Mouse (Mus musculus) ES-Bruce4 (cell line): Measurements from ENCODE around the gene Polr1b. TPM values are rescaled to one million over a fixed set of nuclear protein-coding genes. Genes with fewer than 3 reads are reported as not detected.

Experiments
- H3K27ac ChIP-seq: 2 replicates; pipeline ENCODE4 v1.5.1; 2012; ENCODE audit warnings: low read length, inconsistent platforms; ENCODE audit not compliant: insufficient read depth
- H3K27me3 ChIP-seq: 2 replicates; pipeline ENCODE4 v1.6.1; 2012; ENCODE audit warnings: mild to moderate bottlenecking, low read length, inconsistent platforms; ENCODE audit not compliant: control insufficient read depth, poor library complexity, insufficient read depth, severe bottlenecking
- H3K36me3 ChIP-seq: 2 replicates; pipeline ENCODE4 v1.6.1; 2012; ENCODE audit warnings: inconsistent platforms, mild to moderate bottlenecking, low read length, moderate library complexity; ENCODE audit not compliant: control insufficient read depth, poor library complexity, insufficient read depth, severe bottlenecking
- H3K4me1 ChIP-seq: one replicate; pipeline ENCODE4 v1.8.1; 2011; ENCODE audit warnings: low read length; ENCODE audit not compliant: control insufficient read depth, insufficient read depth
- H3K4me3 ChIP-seq: 2 replicates; pipeline ENCODE4 v1.5.1; 2011; ENCODE audit warnings: low read depth, mild to moderate bottlenecking, low read length
- H3K9ac ChIP-seq: 2 replicates; pipeline ENCODE4 v1.6.1; 2012; ENCODE audit warnings: low read depth, mild to moderate bottlenecking, inconsistent platforms; ENCODE audit not compliant: poor library complexity, severe bottlenecking
- H3K9me3 ChIP-seq: replicated peaks from 2 replicates; pipeline ENCODE4 v1.6.1; 2012; ENCODE audit warnings: mild to moderate bottlenecking, low read length, inconsistent platforms; ENCODE audit not compliant: control insufficient read depth, poor library complexity, insufficient read depth, severe bottlenecking
- CTCF ChIP-seq: IDR thresholded peaks from one replicate; pipeline ENCODE4 v1.8.1; 2011; ENCODE audit warnings: low read depth, low read length
- EP300 ChIP-seq: IDR thresholded peaks from 2 replicates; pipeline ENCODE4 v1.6.1; 2011; ENCODE audit warnings: low read depth, low read length; ENCODE audit not compliant: insufficient read depth
- POLR2A ChIP-seq: IDR thresholded peaks from one replicate; pipeline ENCODE4 v1.8.1; 2011; ENCODE audit warnings: low read length; ENCODE audit not compliant: insufficient read depth
- polyA plus RNA-seq: library from polyadenylated mRNA; stranded (reverse); fragments of >200 nt; gene quantifications from 2 replicates; pipeline ENCODE4 v1.2.4, GENCODE M21; 2011; ENCODE audit warnings: low read depth; ENCODE audit not compliant: missing spikeins, insufficient read depth, insufficient read length

The Polr1b gene
- polyA plus RNA-seq, 1 experiment, result 57.1 TPM

DNA sequence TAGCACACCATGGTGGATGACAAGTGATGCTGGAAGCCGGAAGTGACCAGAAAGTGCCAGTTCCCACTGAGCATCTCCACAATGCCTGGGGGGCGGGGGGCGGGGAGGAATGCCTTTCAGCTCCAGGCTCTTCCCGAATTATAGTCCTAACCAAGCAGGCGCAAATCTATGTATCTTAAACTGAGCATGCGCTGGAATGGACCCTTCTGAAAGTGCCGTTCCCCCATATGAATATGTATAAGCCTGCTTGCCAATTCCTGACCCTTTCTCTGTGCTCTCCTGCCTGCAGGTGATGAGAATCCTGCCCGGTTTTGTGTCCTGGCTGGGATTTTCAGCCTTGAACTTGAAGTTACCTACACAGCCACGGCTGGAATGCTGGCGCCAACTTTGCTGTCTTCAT, 72.6 kb downstream of the Polr1b start:
- Histone ChIP-seq H3K36me3 (no peaks in the 10 kb centered on the region), H3K4me3 (no peak overlapping the region), H3K9me3 (peaks cover 2% of the 10 kb centered on the region), H3K27ac (no peak overlapping the region; the same call in 1 of the 2 replicates), H3K27me3 (no peaks in the 10 kb centered on the region), H3K9ac (peak overlapping the region; percentile 51; the same call in 1 of the 2 replicates), H3K4me1 (peaks cover 6% of the 10 kb centered on the region)
- TF ChIP-seq CTCF (no peak), POLR2A (no peak), EP300 (no peak)

- Histone ChIP-seq H3K4me1 (peaks cover 6% of the 10 kb centered on the region), H3K27me3 (no peaks in the 10 kb centered on the region), H3K27ac (no peak overlapping the region), H3K36me3 (no peaks in the 10 kb centered on the region), H3K4me3 (no peak overlapping the region), H3K9ac (no peak overlapping the region), H3K9me3 (no peaks in the 10 kb centered on the region)
- TF ChIP-seq CTCF (peak; percentile 90), EP300 (peak; percentile 64; the same call in 1 of the 2 replicates), POLR2A (no peak)
Measured at GRCm38 (mm10) chr2:129174474-129174873, 73.7 kb downstream of the Polr1b start.

GRCm38 (mm10) chr2:129175636-129176035, 74.8 kb downstream of the Polr1b start:
- H3K9ac ChIP-seq, result no peak overlapping the region
- no peaks in the 10 kb centered on the region for H3K9me3 ChIP-seq
- H3K36me3 ChIP-seq, result no peaks in the 10 kb centered on the region
- H3K27ac ChIP-seq, result no peak overlapping the region
- TF ChIP-seq CTCF, result no peak
- TF ChIP-seq EP300, result no peak
- no peak for TF ChIP-seq POLR2A
- H3K4me3 ChIP-seq, result no peak overlapping the region
- no peaks in the 10 kb centered on the region for H3K27me3 ChIP-seq
- peaks cover 7% of the 10 kb centered on the region for H3K4me1 ChIP-seq

Other genes starting within 250 kb of the Polr1b start
- gene Fbln7, start 238.0 kb upstream of the Polr1b start, polyA plus RNA-seq, result 0.38 and 0.75 TPM in 2 replicates
- 11.6 and 13.1 TPM in 2 replicates for gene Zc3h8, start 156.9 kb upstream of the Polr1b start, polyA plus RNA-seq
- 10.8 and 12.7 TPM in 2 replicates for gene Zc3h6, start 133.6 kb upstream of the Polr1b start, polyA plus RNA-seq
- 0.72 and 1.8 TPM in 2 replicates for gene Gm10762, start 133.3 kb upstream of the Polr1b start, polyA plus RNA-seq
- 0.15 TPM in 1 of 2 replicates, not detected in the other for gene Vinac1, start 52.8 kb upstream of the Polr1b start, polyA plus RNA-seq
- gene Ttl, start 35.1 kb upstream of the Polr1b start, polyA plus RNA-seq, result 5.8 and 8.2 TPM in 2 replicates
- gene Chchd5, start 28.7 kb downstream of the Polr1b start, polyA plus RNA-seq, result 43.8 and 46.5 TPM in 2 replicates
- 224 and 225 TPM in 2 replicates for gene Slc20a1, start 97.8 kb downstream of the Polr1b start, polyA plus RNA-seq
- 53.1 and 58.1 TPM in 2 replicates for gene Ckap2l, start 196.2 kb downstream of the Polr1b start, polyA plus RNA-seq
- gene Il1a, start 209.0 kb downstream of the Polr1b start, polyA plus RNA-seq, result not detected in 2 replicates